Mouse (Mus musculus) CD4-positive, CD25-positive, alpha-beta regulatory T cell, adult 4 months (primary cell): ENCODE results near the gene Gm20388. TPM values are rescaled to one million over a fixed set of nuclear protein-coding genes. Genes with fewer than 3 reads are reported as not detected.

Experiments
- ATAC-seq: one replicate; pipeline ENCODE4 v1.8.0; 2017
- polyA plus RNA-seq, 2 experiments: library from polyadenylated mRNA; unstranded; fragments of 100-300 nt; shearing (Covaris generic); gene quantifications; one replicate each; pipeline ENCODE4 v1.2.1; 2017

Gm20388 gene
- polyA plus RNA-seq, 2 experiments from 2014 or later: 10.7 to 12.8 TPM

DNA sequence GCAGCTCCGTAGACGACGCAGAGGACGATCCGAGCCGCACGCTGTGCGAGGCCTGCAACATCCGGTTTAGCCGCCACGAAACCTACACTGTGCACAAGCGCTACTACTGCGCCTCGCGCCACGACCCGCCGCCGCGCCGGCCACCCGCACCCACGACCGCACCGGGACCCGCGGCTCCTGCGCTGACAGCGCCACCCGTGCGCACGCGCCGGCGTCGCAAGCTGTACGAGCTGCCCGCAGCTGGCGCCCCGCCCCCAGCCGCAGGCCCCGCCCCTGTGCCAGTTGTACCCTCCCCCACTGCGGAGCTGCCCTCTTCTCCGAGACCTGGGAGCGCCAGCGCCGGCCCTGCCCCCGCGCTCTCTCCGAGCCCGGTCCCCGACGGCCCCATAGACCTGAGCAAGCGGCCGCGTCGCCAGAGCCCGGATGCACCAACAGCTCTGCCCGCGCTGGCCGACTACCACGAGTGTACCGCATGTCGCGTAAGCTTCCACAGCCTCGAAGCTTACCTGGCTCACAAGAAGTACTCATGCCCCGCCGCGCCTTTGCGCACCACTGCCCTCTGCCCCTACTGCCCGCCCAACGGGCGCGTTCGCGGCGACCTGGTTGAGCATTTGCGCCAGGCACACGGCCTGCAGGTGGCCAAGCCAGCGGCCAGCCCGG lies 2425.7 kb downstream of the Gm20388 start:
- ATAC-seq: no peak

DNA sequence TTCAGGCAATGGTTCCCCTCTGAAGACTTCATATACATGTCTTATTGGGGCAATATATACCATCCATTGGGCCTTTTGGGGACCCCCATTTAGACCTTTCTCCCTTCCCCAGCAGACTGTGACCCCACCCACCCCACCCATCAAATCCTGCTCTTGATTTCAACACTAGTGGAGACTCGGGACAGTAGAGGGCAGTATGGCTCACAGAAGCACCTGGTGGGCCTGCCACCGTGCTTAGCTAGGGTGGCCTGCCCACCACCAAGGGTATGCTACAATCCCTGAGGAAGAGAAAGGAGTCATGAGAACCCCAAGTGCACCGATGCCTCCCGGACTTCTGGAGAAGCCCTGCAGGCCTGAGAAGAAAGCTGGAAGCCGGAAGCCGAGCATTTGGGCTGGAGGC lies 2428.2 kb downstream of the Gm20388 start:
- ATAC-seq: no peak

DNA sequence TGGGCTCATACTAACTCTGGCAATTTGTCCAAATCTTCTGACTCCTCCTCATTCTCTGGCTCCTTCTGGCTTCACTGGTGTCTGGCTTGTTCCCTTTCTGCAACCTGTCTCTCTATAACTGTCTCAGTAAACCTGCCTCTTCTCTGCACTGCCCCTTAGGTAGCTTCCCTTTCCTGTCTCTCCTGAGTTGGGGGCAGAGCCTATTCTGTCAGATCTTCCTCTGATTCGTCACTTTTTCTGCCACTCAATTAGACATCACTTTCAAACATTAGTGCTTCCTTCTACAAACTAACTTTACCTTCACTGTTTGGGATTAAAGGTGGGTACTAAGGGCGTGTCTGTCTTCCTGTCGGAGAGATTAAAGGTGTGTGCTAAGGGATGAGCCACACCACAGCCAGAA lies 2430.1 kb downstream of the Gm20388 start:
- ATAC-seq: no peak

DNA sequence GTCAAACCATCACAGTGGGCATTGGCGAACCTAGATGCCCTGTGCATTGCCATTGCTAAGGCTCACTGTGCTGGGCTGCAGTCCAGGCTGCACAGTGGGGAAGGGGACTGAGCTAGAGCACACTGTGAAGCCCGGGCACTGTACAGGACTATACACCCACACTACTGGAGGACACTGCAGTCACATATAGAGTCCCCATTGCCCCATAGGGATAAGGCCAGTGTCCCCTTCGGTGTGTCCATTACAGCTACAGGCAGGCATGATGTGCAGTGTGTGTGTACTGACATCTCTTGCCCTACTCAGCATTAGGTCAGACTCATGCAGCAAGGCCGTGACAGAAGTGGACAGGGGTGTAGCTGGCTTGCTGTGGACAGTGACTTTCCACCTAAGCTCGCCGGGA lies 2431.1 kb downstream of the Gm20388 start:
- no peak for ATAC-seq

DNA sequence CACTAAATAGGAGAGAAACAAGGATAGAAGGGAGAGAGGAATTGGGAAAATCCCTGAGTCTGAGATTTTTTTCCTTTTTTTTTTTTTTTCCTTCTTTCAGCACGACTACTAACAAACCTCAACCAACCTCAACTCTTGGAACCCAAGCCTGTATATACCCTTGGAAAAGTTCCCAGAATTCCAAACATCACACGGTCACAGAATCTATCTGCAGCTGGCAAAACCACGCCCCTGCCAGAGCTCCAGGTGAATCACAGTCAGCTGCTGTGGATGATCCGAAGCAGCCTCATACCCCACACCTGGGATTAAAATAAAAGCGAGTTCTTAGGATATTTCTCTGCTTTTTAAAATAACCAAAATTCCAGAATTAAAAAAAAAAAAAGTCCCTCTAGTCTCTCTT lies 2431.7 kb downstream of the Gm20388 start:
- no peak for ATAC-seq

DNA sequence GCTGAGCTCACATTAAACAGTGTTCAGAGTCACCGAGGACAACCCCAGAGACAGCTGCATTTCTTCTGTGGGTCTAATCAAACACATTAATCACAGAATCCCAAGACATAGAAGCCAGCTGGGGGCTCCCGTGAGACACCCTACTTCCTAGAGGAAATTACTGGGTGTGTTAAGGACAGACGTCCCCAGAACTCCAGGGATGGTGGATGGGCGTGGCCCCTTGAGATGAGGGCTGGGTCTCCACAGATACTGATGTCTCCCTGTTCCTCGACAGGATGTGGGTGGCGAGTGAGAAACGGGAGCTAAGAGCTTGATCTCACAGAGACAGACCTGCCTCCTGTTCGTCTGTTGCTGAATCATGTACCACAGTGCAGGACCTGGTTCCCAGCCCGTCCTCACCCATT lies 2432.2 kb downstream of the Gm20388 start:
- ATAC-seq: peak; percentile 78

DNA sequence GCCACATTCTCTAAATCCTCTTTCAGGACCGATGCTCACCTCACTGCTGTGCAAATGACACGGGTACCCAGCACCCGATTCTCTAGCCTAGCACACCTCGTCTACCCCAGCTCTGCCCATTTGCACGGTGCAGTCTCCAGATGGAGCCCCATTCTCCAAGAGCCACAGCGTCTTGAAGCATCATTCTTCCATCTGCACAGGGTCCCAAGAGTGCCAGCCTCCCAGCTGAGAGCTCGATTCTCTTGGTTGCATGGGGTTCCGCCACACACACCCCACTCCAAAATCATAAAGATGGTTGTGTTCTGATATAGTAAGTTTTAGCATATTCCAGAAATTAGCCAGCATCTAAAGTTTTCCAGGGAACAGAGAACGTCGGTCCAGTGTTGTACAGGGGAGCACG lies 2432.7 kb downstream of the Gm20388 start:
- no peak for ATAC-seq

DNA sequence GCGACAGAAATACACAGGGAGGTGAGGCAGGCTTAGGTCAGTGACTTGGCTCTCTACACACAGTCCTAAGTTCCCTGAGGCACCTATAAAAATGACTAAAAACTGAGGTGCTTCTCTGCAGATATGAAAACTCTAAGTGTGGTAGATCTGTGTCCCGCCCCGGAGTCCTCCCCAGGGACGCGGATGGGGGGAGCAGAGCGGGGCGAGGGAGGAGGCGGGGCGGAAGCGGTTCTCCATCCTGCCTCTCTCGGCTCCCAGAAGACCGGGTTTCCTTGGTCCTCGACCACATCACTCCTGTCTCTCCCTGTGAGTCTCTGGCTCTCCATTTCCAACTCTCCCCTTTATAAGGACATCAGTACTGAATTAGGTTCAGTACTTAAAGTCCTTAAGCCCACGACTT lies 2433.1 kb downstream of the Gm20388 start:
- peak; percentile 66 for ATAC-seq

DNA sequence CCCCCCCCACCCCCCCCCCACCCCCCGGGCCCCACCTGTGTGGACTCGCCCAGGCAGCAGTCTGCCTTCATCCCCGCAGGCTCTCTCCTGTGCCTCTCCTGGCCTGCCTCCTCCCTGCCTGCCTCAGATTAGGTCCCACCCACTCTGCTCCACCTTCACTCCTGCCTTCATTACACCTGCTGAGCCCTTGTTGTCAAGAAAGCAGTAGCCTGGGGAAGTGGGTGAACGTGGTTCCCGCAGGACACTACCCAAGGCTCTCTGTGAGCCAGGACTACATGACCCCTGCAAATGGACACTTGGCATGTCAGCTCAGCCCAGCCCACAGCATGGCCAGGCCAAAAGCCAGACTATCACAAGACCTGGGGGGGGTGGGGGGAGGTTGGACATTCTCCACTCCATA lies 2433.6 kb downstream of the Gm20388 start:
- no peak for ATAC-seq

DNA sequence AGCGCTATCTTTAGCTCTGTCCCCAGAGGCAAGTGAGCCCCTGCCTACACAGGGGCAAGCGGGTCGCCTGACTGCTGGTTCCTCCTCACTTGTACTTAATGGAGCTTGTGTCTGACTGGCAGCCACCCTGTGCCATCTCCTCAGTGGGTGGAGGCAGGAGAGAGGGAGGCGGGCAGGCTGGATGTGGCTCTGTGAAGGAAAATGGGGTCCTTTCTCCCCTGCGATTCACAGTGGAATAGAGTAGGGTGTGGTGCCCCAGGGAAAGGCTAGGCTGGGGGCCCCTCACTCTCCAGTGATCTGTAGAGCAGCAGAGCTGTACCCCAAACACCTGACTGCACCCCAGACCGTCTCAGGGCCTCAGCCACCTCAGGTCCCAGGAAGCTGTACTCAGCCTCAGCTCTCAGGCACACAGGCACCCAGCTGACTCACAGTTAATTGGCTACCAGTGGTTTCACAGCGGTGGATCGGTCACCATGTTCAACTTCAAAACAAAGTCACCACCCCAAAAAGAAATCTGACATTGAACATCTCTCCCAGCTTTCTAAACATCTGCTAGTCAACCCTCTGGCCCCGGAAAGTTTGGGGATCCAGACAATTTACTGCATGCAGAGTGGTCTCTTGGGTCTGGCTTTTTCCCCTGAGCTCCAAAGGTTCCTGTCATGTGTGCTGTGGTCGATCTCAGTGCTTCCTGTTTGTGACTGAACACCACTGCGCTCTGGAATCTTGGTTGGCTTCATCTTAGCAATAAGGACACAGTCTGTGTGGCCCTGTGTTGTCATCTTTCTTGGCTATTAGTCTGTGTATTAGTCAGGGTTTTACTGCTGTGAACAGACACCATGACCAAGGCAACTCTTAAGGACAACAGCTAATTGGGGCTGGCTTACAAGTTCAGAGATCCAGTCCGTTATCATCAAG lies 2434.8 kb downstream of the Gm20388 start:
- no peak for ATAC-seq

DNA sequence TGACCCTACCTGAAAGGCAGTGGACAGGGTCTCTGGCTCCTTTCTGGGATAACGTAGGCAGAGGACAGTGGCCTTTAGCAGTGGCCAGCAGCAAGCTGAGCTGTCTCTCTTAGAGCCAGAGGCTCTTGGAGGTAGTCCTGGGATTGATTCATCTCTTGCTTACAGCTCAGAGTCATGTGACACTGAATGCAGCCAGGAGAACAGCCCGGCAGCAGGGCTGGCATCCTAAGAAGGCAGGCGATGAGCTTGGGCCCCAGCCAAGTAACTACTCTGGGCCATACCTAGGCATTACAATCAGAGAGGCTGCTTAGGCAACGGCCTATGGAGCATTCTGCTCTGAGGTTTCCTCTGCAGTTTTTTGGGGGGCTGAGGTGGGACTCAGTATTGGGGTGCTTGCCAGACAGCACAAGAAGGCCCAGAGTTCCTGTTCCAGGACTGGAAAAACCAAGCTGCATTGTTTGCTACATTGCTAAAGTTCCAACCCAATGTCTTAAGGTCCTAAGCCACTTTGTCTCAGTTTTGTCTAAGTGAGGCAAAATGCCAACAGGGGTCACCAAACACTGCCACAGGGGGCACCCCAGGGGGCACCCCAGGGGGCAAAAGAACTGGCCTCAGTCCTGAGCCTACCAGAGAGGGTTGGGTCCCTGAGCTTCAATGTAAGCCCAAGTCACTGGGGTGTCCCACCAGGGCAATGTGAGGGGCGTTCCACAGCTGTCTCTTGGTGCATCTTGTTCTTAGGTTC lies 2437.3 kb downstream of the Gm20388 start:
- ATAC-seq: no peak

DNA sequence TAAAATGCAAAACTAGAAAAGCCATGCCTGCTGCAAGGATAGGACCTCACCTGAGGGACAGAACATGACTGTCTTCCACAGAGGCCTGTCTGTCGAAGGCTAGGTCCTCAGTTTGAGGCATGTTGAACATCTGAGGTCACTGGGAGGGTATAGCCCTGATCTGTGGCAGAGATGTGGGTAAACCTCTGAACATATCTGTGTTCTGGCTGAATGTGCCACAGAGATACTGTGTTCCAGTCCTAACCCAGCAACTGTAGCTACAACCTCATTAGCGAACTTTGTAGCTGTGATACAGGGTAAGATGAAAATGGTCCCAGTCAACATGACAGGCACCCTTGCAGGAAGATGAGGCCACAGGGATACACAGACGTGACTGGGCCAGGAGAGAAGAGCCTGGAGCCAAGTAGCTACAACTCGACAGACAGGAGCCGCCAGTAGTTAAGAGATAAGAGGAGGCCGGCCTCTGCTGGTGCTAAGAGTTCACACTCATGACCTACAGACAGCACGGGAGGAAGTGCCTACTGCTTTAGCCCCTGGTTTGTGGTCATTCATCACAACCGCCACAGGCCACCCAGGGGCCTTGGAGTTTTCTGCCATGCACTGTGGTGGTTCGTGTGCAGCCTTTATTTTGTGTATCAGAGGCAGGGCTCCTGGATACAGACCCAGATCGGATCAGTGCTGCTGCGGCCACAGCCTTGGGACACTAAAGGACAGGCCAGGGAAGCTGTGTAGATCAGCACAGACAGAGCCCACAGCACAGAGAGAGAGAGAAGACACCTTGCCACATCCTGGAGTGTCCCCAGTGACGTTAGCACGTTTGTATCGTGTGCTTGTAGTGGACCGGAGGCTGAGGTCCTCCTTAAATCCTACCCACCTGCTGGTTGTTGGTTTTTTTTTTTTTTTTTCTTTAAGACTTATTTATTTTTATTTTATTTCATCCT lies 2439.0 kb downstream of the Gm20388 start:
- ATAC-seq: no peak

DNA sequence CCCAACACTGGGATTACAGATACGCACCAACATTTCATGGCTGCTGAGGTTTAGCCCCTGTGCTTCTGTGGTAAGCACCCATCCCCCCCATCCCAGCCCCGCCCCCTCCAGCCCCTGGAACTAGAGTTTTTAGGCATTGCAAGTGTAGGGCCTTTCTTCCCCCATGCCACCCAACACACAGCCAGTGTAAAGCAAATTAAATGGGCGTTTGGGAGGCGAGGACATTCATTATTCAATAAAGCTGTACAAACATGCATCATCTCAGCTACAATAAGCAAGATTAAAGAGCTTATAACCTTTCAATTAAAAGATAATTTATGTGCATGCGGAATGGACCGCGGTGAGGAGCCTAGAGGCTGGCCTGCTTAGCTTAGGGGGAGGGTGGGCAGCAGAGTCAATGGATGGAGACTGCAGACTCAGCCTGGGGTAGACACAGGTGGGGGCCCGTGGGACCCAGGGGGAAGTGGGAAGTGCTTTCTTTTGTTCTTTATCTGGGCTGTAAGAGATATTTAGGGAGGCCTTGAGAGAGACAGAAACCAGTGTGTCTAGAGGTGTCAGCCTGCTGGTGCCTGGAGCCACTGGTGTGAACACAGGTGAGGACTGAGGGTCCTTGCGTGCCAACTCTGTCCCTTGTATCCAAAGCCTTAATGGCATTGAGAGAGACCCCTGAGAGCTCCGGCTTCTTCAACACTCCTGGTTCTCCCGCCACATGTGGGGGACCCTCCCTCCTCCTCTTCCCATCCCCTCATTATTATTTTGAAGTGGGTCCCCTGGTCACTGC lies 2439.9 kb downstream of the Gm20388 start:
- ATAC-seq: no peak

DNA sequence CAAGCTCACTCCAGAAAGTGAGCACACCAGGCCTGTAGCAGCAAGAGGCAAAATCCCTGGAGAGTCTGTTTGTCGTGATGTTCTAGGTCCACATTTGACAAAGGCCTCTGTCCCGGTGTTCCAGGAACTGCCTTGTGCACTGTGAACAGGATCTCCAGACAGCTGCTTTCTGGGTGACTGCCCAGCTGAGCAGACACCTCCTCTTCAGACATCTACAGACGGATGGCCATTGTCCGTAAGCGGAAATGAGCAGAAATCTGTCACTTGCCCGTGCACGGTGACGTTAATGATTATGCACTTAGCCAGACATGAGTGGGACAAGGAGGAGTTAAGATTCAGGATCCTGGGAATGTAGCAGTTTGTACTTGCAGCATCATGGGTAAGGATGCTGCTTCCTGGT lies 2443.5 kb downstream of the Gm20388 start:
- no peak for ATAC-seq

DNA sequence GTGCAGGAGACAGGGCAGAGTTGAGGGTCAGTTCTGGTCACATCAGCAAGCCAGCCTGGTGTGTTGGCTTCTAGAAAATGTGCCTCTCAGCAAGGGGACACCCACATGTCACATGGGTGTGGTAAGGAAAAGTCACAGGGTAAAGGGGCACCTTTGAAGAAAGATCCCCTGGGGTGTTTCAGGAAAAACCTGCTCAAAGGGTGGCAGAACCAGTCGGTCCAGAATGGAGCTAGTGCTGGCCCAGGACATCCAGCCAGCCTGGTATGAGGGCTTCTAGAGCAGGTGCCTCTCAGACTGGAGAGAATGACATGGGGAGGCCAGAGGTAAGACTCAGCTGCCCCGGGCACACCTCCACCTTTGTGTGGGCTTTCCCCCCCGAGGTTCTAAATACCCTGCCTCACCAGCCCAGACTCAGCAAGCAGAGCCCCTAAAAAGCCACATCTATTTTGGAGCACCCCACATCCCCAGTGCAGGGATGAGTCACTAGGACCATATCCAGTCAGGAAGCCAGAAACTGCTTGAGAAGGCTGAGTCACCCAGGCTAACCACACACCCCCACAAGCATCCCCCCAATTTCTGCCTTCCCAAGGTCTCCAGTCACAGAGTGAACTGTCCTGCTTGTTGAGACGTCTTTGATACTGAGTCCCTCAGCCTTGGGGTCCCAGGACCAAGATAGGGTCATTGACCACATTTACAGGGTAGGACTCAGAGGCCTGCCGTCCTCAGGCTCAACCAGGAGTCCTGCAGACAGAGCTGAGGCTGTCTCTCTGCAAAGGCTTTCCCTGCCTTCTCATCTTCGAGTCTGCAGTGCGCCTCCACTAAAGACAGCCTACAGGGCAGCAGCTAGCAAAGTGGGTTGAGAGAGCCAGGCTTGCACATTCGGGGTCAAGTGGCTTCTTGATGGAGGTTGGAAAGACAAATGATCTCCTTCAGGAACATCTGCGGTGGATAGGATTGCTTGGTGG lies 2445.3 kb downstream of the Gm20388 start:
- ATAC-seq: no peak

DNA sequence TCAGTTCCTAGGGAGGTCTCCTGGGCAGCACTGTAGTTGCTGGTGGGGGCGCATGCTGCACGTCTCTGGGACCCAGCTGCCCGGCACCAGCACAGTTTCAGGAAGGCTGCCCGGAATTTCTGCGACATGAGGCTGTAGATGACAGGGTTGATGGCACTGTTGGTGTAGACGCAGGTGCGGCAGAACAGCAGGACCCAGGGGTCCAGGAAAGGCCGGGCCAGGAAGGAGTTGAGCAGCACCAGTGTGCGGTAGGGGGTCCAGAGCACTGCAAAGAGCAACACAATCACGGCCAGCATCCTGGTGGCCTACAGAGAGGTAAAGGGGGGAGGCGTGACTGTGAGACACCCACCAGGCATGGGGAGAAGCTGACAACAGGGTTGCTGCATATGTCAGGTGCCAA lies 2446.6 kb downstream of the Gm20388 start:
- no peak for ATAC-seq

DNA sequence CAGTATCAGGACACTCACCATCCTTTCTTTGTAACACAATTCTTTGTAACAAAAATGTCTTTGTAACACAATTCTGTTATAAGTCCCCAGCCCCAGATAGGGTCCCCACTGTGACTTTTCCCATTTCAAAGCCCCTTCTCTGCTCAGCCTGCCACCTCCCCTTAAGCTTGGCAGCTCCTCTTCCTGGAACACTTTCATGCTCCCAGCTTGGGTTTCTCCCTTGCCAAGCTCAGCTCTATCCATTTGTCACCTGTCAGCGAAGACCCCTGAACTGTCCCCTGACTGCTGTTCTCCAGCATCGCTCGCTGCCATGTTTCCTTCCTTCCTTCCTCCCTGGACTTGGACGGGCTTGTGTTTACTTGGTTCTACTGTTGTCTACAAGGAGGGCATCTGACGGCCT lies 2447.0 kb downstream of the Gm20388 start:
- no peak for ATAC-seq

DNA sequence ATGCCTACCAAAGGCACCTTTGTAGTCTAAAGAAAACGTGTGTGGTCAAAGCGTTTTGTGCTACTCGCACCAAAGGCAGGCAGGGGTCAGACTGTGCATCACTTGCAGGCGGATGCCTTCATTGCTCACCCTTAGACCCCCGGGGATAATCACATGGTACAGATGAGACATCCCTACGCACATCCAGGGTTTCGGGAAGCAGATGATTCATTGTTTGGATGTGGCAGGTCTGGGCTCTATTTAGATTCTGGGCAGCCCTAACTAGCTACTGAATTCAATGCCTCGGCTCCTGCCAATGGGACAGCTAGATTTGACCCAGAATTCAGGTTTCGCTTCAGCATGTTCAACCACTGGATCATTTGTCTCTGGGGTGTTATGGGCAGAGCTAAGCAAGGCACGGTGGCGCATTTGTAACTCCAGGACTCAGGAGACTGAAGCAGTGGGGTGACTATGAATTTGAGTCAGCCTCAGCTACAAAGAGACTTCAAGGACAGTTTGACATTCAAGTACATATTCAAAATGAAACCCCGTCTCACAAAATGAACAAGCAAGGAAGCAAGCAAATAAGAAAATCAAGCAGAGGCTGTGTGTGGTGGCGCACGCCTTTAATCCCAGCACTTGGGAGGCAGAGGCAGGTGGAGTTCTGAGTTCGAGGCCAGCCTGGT lies 2448.6 kb downstream of the Gm20388 start:
- no peak for ATAC-seq

DNA sequence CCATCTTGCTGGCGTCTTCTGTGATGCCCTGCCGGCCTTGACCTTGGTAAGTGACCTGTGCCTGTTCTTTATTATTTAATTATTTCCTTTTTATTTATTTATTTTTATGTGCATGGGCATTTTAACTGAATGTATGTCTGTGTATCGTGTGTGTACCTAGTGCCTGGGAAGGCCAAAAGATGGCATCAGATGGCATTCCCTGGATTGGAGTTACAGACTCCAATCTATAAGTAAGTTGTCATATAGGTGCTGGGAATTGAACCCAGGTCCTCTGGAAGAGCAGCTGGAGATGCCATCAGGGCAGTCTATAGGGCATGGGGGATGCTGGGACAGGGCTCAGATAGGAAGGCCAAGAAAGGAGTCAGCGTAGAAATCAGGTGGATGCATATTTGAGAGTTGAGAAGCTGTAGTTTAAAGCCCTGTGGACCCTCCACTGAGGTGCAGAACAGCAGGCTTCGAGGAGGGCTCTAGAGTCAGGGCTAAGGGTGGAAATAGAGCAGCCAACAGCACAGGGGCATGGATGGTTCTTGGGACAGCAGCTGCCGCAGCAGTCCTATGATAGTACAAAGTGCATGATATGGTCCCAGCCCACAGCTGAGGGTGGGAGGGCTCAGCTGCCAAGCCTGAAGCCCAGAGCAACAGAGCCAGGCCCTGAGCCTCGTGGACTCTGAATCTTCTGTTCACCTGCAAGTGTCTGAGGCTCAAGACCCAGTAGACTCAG lies 2450.2 kb downstream of the Gm20388 start, which contains the start of gene Trhr2:
Gene Trhr2 (minus strand): TSS at position 51 of the 721 bp plus-strand sequence.
- no peak for ATAC-seq
